Mouse (Mus musculus) liver, embryonic 14.5 days (tissue): ENCODE measurements around the gene Capza3.

Experiments used
- CTCF ChIP-seq: IDR thresholded peaks from 2 replicates; pipeline ENCODE4 v1.5.1; 2016; ENCODE audit warnings: antibody characterized with exemption, low read depth, control low read depth
- EP300 ChIP-seq: IDR thresholded peaks from 2 replicates; pipeline ENCODE4 v1.6.1; 2016; ENCODE audit warnings: antibody characterized with exemption, low read depth

GRCm38 (mm10) chr6:140054271-140054928, 13.3 kb downstream of the Capza3 start:
- TF ChIP-seq EP300 (no peak), CTCF (no peak)
